Mouse (Mus musculus) CH12.LX (cell line): ENCODE measurements around the gene Plekhj1. TPM values are rescaled to one million over a fixed set of nuclear protein-coding genes. Genes with fewer than 3 reads are reported as not detected.

Experiments
- DNase-seq: peaks from one replicate; pipeline ENCODE4 v3.0.0-alpha.2; 2013; ENCODE audit errors: extremely low read depth
- H3K27ac ChIP-seq: 2 replicates; pipeline ENCODE4 v1.5.1; 2012; ENCODE audit warnings: low read depth, mild to moderate bottlenecking, control low read depth, moderate library complexity; ENCODE audit not compliant: insufficient read depth
- H3K27me3 ChIP-seq: replicated peaks from 2 replicates; pipeline ENCODE3; 2012; ENCODE audit warnings: inconsistent platforms
- H3K36me3 ChIP-seq, 2 experiments: replicated peaks in 1 of 2; 2 replicates each; pipeline versions ENCODE3 to v1.6.1; 2012; ENCODE audit warnings: inconsistent platforms in 1 of 2, low read length in 1 of 2, mild to moderate bottlenecking in 1 of 2, mixed read lengths in 1 of 2, moderate library complexity in 1 of 2; ENCODE audit not compliant: control insufficient read depth in 1 of 2, insufficient read depth in 1 of 2
- H3K4me1 ChIP-seq, 2 experiments: 2 replicates each; pipeline ENCODE4 v1.6.1; 2012; ENCODE audit warnings: inconsistent platforms in 1 of 2, moderate library complexity in 1 of 2; ENCODE audit not compliant: insufficient read depth in 2 of 2, control insufficient read depth in 1 of 2
- H3K4me2 ChIP-seq: 2 replicates; pipeline ENCODE4 v1.6.1; 2012; ENCODE audit warnings: low read depth, mild to moderate bottlenecking, control low read depth; ENCODE audit not compliant: poor library complexity, insufficient read depth, severe bottlenecking
- H3K4me3 ChIP-seq, 3 experiments: fragments of 150-350 bp in 1 of 3; sonication (generic) in 1 of 3; replicated peaks in 1 of 3; 2 replicates each; pipeline versions ENCODE3 to v1.5.1; 2011 to 2012; ENCODE audit warnings: low read depth in 2 of 3, low read length in 2 of 3, mild to moderate bottlenecking in 2 of 3, moderate library complexity in 2 of 3, control low read depth in 1 of 3, improper control_type of control experiment in 1 of 3, inconsistent platforms in 1 of 3, mixed read lengths in 1 of 3; ENCODE audit not compliant: poor library complexity in 1 of 3
- H3K79me2 ChIP-seq: replicated peaks from 2 replicates; pipeline ENCODE4 v1.6.1; 2012; ENCODE audit warnings: mild to moderate bottlenecking, moderate library complexity; ENCODE audit not compliant: control insufficient read depth, poor library complexity, insufficient read depth, severe bottlenecking; ENCODE audit errors: extremely low read depth
- H3K9ac ChIP-seq: 2 replicates; pipeline ENCODE4 v1.6.1; 2012; ENCODE audit warnings: low read depth, mild to moderate bottlenecking, control low read depth, moderate library complexity; ENCODE audit not compliant: insufficient read depth
- H3K9me3 ChIP-seq: replicated peaks from 2 replicates; pipeline ENCODE3; 2012; ENCODE audit warnings: low read length, inconsistent platforms, mixed read lengths
- BHLHE40 ChIP-seq: IDR thresholded peaks from 2 replicates; pipeline ENCODE4 v1.6.1; 2011; ENCODE audit warnings: mild to moderate bottlenecking, low read depth, low read length, improper control_type of control experiment
- CHD1 ChIP-seq: IDR thresholded peaks from 2 replicates; pipeline ENCODE4 v1.6.1; 2012; ENCODE audit warnings: low read depth, low read length, improper control_type of control experiment, inconsistent platforms
- CHD2 ChIP-seq: IDR thresholded peaks from 2 replicates; pipeline ENCODE4 v1.6.1; 2011; ENCODE audit warnings: low read length, improper control_type of control experiment
- CTCF ChIP-seq, 2 experiments: IDR thresholded peaks in 1 of 2; conservative IDR thresholded peaks in 1 of 2; 2 replicates each; pipeline ENCODE4 v1.5.1; 2011 to 2012; ENCODE audit warnings: low read depth in 2 of 2, low read length in 2 of 2, improper control_type of control experiment in 1 of 2, inconsistent platforms in 1 of 2, mild to moderate bottlenecking in 1 of 2, moderate library complexity in 1 of 2
- E2F4 ChIP-seq: IDR thresholded peaks from 2 replicates; pipeline ENCODE4 v1.6.1; 2011; ENCODE audit warnings: low read depth, low read length, improper control_type of control experiment; ENCODE audit not compliant: insufficient replicate concordance
- ELF1 ChIP-seq: IDR thresholded peaks from 2 replicates; pipeline ENCODE4 v1.6.1; 2014; ENCODE audit warnings: low read depth, mild to moderate bottlenecking, inconsistent platforms, low read length, improper control_type of control experiment
- EP300 ChIP-seq: IDR thresholded peaks from 2 replicates; pipeline ENCODE4 v1.6.1; 2011; ENCODE audit warnings: low read length, improper control_type of control experiment
- GABPA ChIP-seq: IDR thresholded peaks from 2 replicates; pipeline ENCODE4 v1.6.1; 2012; ENCODE audit warnings: low read depth, low read length, improper control_type of control experiment, inconsistent platforms; ENCODE audit not compliant: insufficient replicate concordance
- HCFC1 ChIP-seq: IDR thresholded peaks from 2 replicates; pipeline ENCODE4 v1.6.1; 2012; ENCODE audit warnings: low read depth, mild to moderate bottlenecking, inconsistent platforms, low read length, improper control_type of control experiment
- JUN ChIP-seq: IDR thresholded peaks from 2 replicates; pipeline ENCODE4 v1.6.1; 2011; ENCODE audit warnings: low read depth, mild to moderate bottlenecking, low read length, improper control_type of control experiment, moderate library complexity; ENCODE audit not compliant: insufficient read depth
- KAT2A ChIP-seq: IDR thresholded peaks from 2 replicates; pipeline ENCODE4 v1.6.1; 2012; ENCODE audit warnings: low read length, improper control_type of control experiment, inconsistent platforms; ENCODE audit not compliant: insufficient replicate concordance
- MAFK ChIP-seq: IDR thresholded peaks from 2 replicates; pipeline ENCODE4 v1.6.1; 2011; ENCODE audit warnings: low read length, improper control_type of control experiment; ENCODE audit not compliant: insufficient replicate concordance
- MAZ ChIP-seq: IDR thresholded peaks from 2 replicates; pipeline ENCODE4 v1.6.1; 2012; ENCODE audit warnings: low read depth, mild to moderate bottlenecking, inconsistent platforms, low read length, improper control_type of control experiment, moderate library complexity
- PAX5 ChIP-seq: IDR thresholded peaks from 2 replicates; pipeline ENCODE4 v1.6.1; 2012; ENCODE audit warnings: low read length, inconsistent platforms, mixed read lengths
- POLR2AphosphoS2 ChIP-seq: IDR thresholded peaks from 2 replicates; pipeline ENCODE4 v1.6.1; 2011; ENCODE audit warnings: low read depth, low read length, improper control_type of control experiment
- RAD21 ChIP-seq: IDR thresholded peaks from 2 replicates; pipeline ENCODE4 v1.6.1; 2011; ENCODE audit warnings: low read depth, mild to moderate bottlenecking, low read length, improper control_type of control experiment, moderate library complexity
- RCOR1 ChIP-seq: conservative IDR thresholded peaks from 2 replicates; pipeline ENCODE4 v1.6.1; 2012; ENCODE audit warnings: low read depth, mild to moderate bottlenecking, inconsistent platforms, low read length, improper control_type of control experiment
- SIN3A ChIP-seq: IDR thresholded peaks from 2 replicates; pipeline ENCODE4 v1.6.1; 2012; ENCODE audit warnings: low read length, improper control_type of control experiment, inconsistent platforms
- SMC3 ChIP-seq: IDR thresholded peaks from 2 replicates; pipeline ENCODE4 v1.6.1; 2011; ENCODE audit warnings: low read depth, low read length, improper control_type of control experiment
- UBTF ChIP-seq: IDR thresholded peaks from 2 replicates; pipeline ENCODE4 v1.6.1; 2012; ENCODE audit warnings: low read depth, mild to moderate bottlenecking, inconsistent platforms, low read length, improper control_type of control experiment, moderate library complexity
- USF1 ChIP-seq: IDR thresholded peaks from 2 replicates; pipeline ENCODE4 v1.6.1; 2014; ENCODE audit warnings: low read depth, mild to moderate bottlenecking, inconsistent platforms, low read length, improper control_type of control experiment
- ZMIZ1 ChIP-seq: IDR thresholded peaks from 2 replicates; pipeline ENCODE4 v1.6.1; 2012; ENCODE audit warnings: low read depth, mild to moderate bottlenecking, inconsistent platforms, low read length, improper control_type of control experiment
- ZNF384 ChIP-seq: IDR thresholded peaks from 2 replicates; pipeline ENCODE4 v1.6.1; 2012; ENCODE audit warnings: low read depth, low read length, improper control_type of control experiment, inconsistent platforms
- dilution Hi-C: fragments of 300-500 bp; cut with MboI; formaldehyde crosslinking; loops from 2 replicates; pipeline ENCODE4 v1.14.3; 2020; ENCODE audit warnings: low sequenced_read_pairs; ENCODE audit not compliant: extremely low pct_unique_long_range_greater_than_20kb, extremely low pct_ligation_motif_present
- in situ Hi-C: fragments of 300-500 bp; cut with MboI; formaldehyde crosslinking; loops from 3 replicates; pipeline ENCODE4 v1.14.3; 2019; ENCODE audit warnings: low sequenced_read_pairs, low pct_ligation_motif_present, low pct_unique_long_range_greater_than_20kb, mixed read lengths
- polyA plus RNA-seq: library from polyadenylated mRNA; unstranded; fragments of >175 nt; gene quantifications from 2 replicates; pipeline ENCODE4 v1.2.1, GENCODE M21; 2012; ENCODE audit warnings: low read depth; ENCODE audit not compliant: insufficient read length
- total RNA-seq, 2 experiments: library from RNA; depleted of rRNA; stranded (reverse); fragments of 300-350 nt in 1 of 2; fragments of >200 nt in 1 of 2; gene quantifications; 2 replicates each; pipeline ENCODE4 v1.2.3; 2012 to 2014

Plekhj1 gene
- total and polyA plus RNA-seq, 3 experiments: 63.4 to 123 (median 63.8) TPM

GRCm38 (mm10) chr10:80838346-80838912 lies 40.0 kb upstream of the Plekhj1 start:
- no peak for DNase-seq
- Histone ChIP-seq H3K4me2 (no peak overlapping the region), H3K79me2 (no peaks in the 10 kb centered on the region), H3K27me3 (peaks cover 29% of the 10 kb centered on the region), H3K4me3 (no peak overlapping the region), H3K4me1 (peaks cover 0 to 12% of the 10 kb centered on the region in 2 experiments; a peak in 2 of 4 replicates), H3K36me3 (peaks cover 0 to 2% of the 10 kb centered on the region in 2 experiments), H3K27ac (no peak overlapping the region), H3K9ac (no peak overlapping the region), H3K9me3 (no peaks in the 10 kb centered on the region)
- dilution Hi-C loops (no loop called here), in situ Hi-C loops (no loop called here)
- TF ChIP-seq USF1 (no peak), CHD1 (no peak), ZNF384 (no peak), CTCF (conservative IDR thresholded peaks at IDR 0.05 in 1 of 2, IDR thresholded peaks at IDR 0.05 in 1 of 2; ENCODE audit: low read depth in 2 of 2, low read length in 2 of 2) (no peak), EP300 (no peak), GABPA (no peak), JUN (no peak), ELF1 (no peak), SIN3A (no peak), RAD21 (no peak), MAFK (no peak), BHLHE40 (no peak), CHD2 (no peak), KAT2A (no peak), E2F4 (no peak), RCOR1 (no peak), POLR2AphosphoS2 (no peak)

- Histone ChIP-seq H3K36me3 (peaks cover 0 to 2% of the 10 kb centered on the region in 2 experiments), H3K4me2 (no peak overlapping the region), H3K9me3 (no peaks in the 10 kb centered on the region), H3K27me3 (peaks cover 23% of the 10 kb centered on the region), H3K4me1 (peaks cover 0 to 12% of the 10 kb centered on the region in 2 experiments; a peak in 2 of 4 replicates), H3K27ac (no peak overlapping the region), H3K4me3 (no peak overlapping the region), H3K79me2 (no peaks in the 10 kb centered on the region), H3K9ac (no peak overlapping the region)
- in situ Hi-C loops: no loop called here
- DNase-seq: no peak
- no peak for TF ChIP-seq SMC3
- no peak for TF ChIP-seq CHD1
- no peak for TF ChIP-seq ZMIZ1
- no peak for TF ChIP-seq RCOR1
- no peak for TF ChIP-seq ELF1
- no peak for TF ChIP-seq E2F4
- no peak for TF ChIP-seq HCFC1
- no peak for TF ChIP-seq MAZ
- no peak for TF ChIP-seq UBTF
- TF ChIP-seq GABPA: no peak
- no peak for TF ChIP-seq PAX5
- dilution Hi-C loops: no loop called here
Measured at GRCm38 (mm10) chr10:80837827-80838226, 39.4 kb upstream of the Plekhj1 start.
